Mouse (Mus musculus) liver, embryonic 16.5 days (tissue): ENCODE measurements at regions not wholly inside any gene's neighbourhood (a gene's known extent, or its start where the extent isn't known, plus 50 kb on each side); places are given as distances from the start of the nearest gene placed in this dataset.

Experiments
- ATAC-seq: fragments of 200-750 bp; cut with Nextera tagmentation; 2 replicates; pipeline ENCODE4 v1.8.0; 2017; ENCODE audit warnings: low read depth, mild to moderate bottlenecking, moderate number of reproducible peaks, moderate library complexity
- H3K27ac ChIP-seq: fragments of 300-500 bp; sonication (generic); 2 replicates; pipeline ENCODE4 v1.5.1; 2014; ENCODE audit warnings: mild to moderate bottlenecking, low read length
- H3K27me3 ChIP-seq: fragments of 300-500 bp; sonication (generic); 2 replicates; pipeline ENCODE4 v1.6.1; 2014; ENCODE audit warnings: low read depth, low read length, mixed read lengths; ENCODE audit not compliant: control insufficient read depth, insufficient read depth
- H3K36me3 ChIP-seq: fragments of 300-500 bp; sonication (generic); 2 replicates; pipeline ENCODE4 v1.6.1; 2014; ENCODE audit warnings: mild to moderate bottlenecking; ENCODE audit not compliant: control insufficient read depth, insufficient read depth
- H3K4me1 ChIP-seq: fragments of 300-500 bp; sonication (generic); 2 replicates; pipeline ENCODE4 v1.6.1; 2014; ENCODE audit warnings: low read depth, low read length, mixed read lengths; ENCODE audit not compliant: control insufficient read depth
- H3K4me2 ChIP-seq: fragments of 300-500 bp; sonication (generic); 2 replicates; pipeline ENCODE4 v1.6.1; 2014; ENCODE audit warnings: low read depth, low read length, mixed read lengths
- H3K4me3 ChIP-seq: fragments of 300-500 bp; sonication (generic); 2 replicates; pipeline ENCODE4 v1.5.1; 2014; ENCODE audit warnings: low read depth, mild to moderate bottlenecking, low read length
- H3K9ac ChIP-seq: fragments of 300-500 bp; sonication (generic); 2 replicates; pipeline ENCODE4 v1.6.1; 2014; ENCODE audit warnings: low read depth, low read length
- H3K9me3 ChIP-seq: fragments of 300-500 bp; sonication (generic); replicated peaks from 2 replicates; pipeline ENCODE4 v1.6.1; 2016; ENCODE audit warnings: low read length; ENCODE audit not compliant: control insufficient read depth
- WGBS: fragments of 180-500 bp; shearing (Covaris S2); extraction: QIAGEN DNeasy Blood & Tissue Kit; methylation state at CpG from one replicate; pipeline ENCODE4 v1.1.7; 2014; ENCODE audit not compliant: insufficient replicate concordance; 5-methylcytosine and 5-hydroxymethylcytosine counted together

DNA sequence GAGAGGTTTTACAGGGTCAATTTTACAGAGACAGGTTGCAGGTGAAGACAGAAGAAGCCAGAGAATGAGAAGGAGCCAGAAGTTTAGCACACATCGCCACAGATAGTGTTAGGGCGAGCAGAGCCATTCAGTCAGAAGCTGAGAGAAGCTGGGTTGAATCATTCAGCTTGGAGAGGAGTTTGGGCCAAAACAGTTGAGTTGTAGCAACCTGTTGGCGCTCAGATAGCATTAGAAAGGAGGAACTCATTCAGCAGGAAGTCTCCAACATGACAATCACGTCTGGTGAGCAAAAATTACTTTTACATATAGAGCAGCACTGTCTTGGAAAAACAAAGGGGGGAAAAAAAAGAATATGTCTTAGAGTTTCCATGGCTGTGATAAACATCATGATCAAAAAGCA is 53.2 kb downstream of the Fam43a start:
- H3K36me3 ChIP-seq, result no peaks in the 10 kb centered on the region
- H3K27me3 ChIP-seq, result no peaks in the 10 kb centered on the region
- WGBS, result 25% methylated on average over 4 of the region's 4 CpGs
- ATAC-seq, result no peak
- H3K9ac ChIP-seq, result no peak overlapping the region
- no peak overlapping the region for H3K27ac ChIP-seq
- H3K9me3 ChIP-seq, result no peaks in the 10 kb centered on the region
- H3K4me1 ChIP-seq, result no peaks in the 10 kb centered on the region
- no peak overlapping the region for H3K4me3 ChIP-seq
- H3K4me2 ChIP-seq, result no peak overlapping the region

GRCm38 (mm10) chr16:30653806-30654205 is 54.3 kb downstream of the Fam43a start:
- no peak overlapping the region for H3K27ac ChIP-seq
- 59% methylated on average over 5 of the region's 5 CpGs for WGBS
- no peak overlapping the region for H3K9ac ChIP-seq
- no peak overlapping the region for H3K4me2 ChIP-seq
- H3K4me1 ChIP-seq, result no peaks in the 10 kb centered on the region
- ATAC-seq, result no peak
- no peaks in the 10 kb centered on the region for H3K36me3 ChIP-seq
- H3K4me3 ChIP-seq, result no peak overlapping the region
- no peaks in the 10 kb centered on the region for H3K9me3 ChIP-seq
- no peaks in the 10 kb centered on the region for H3K27me3 ChIP-seq

GRCm38 (mm10) chr16:30654226-30654625 is 54.7 kb downstream of the Fam43a start:
- no peaks in the 10 kb centered on the region for H3K4me1 ChIP-seq
- H3K4me3 ChIP-seq, result no peak overlapping the region
- 62% methylated on average over 9 of the region's 9 CpGs for WGBS
- no peak for ATAC-seq
- no peaks in the 10 kb centered on the region for H3K27me3 ChIP-seq
- H3K4me2 ChIP-seq, result no peak overlapping the region
- no peaks in the 10 kb centered on the region for H3K9me3 ChIP-seq
- H3K27ac ChIP-seq, result no peak overlapping the region
- no peak overlapping the region for H3K9ac ChIP-seq
- no peaks in the 10 kb centered on the region for H3K36me3 ChIP-seq

GRCm38 (mm10) chr16:30655798-30656221 is 56.3 kb downstream of the Fam43a start:
- no peaks in the 10 kb centered on the region for H3K9me3 ChIP-seq
- no peak overlapping the region for H3K27ac ChIP-seq
- no peaks in the 10 kb centered on the region for H3K27me3 ChIP-seq
- H3K4me3 ChIP-seq, result no peak overlapping the region
- 57% methylated on average over 5 of the region's 5 CpGs for WGBS
- no peaks in the 10 kb centered on the region for H3K36me3 ChIP-seq
- no peak overlapping the region for H3K4me2 ChIP-seq
- H3K4me1 ChIP-seq, result no peaks in the 10 kb centered on the region
- ATAC-seq, result no peak
- no peak overlapping the region for H3K9ac ChIP-seq

DNA sequence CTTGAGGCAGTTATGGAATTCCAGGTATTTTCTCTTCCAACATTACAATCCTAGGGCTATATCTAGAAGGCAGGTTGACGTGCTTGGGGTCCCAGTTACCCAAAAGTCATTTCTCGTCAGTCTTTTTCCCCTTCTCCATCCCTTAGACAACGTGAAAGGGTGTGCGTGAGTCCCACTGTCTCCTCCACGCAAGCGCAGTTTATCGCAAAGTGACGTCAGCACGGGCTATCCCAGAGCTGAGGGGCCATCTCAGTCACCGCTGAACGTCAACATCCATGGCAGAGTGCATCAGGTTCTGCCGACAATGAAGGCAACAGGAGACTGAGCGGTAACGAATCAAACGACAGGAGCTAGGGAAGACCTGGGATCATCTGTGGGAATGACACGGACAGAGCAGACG is 57.4 kb downstream of the Fam43a start:
- H3K9me3 ChIP-seq, result no peaks in the 10 kb centered on the region
- no peaks in the 10 kb centered on the region for H3K4me1 ChIP-seq
- no peak overlapping the region for H3K4me3 ChIP-seq
- WGBS, result 77% methylated on average over 17 of the region's 17 CpGs
- no peak for ATAC-seq
- no peak overlapping the region for H3K27ac ChIP-seq
- no peaks in the 10 kb centered on the region for H3K27me3 ChIP-seq
- no peak overlapping the region for H3K9ac ChIP-seq
- no peak overlapping the region for H3K4me2 ChIP-seq
- H3K36me3 ChIP-seq, result no peaks in the 10 kb centered on the region

GRCm38 (mm10) chr16:30658921-30659320 is 59.4 kb downstream of the Fam43a start:
- Histone ChIP-seq H3K9ac (no peak overlapping the region), H3K9me3 (no peaks in the 10 kb centered on the region), H3K4me3 (no peak overlapping the region), H3K27me3 (no peaks in the 10 kb centered on the region), H3K4me1 (no peaks in the 10 kb centered on the region), H3K36me3 (no peaks in the 10 kb centered on the region), H3K4me2 (no peak overlapping the region), H3K27ac (no peak overlapping the region)
- WGBS, result 64% methylated on average over 4 of the region's 4 CpGs
- no peak for ATAC-seq

DNA sequence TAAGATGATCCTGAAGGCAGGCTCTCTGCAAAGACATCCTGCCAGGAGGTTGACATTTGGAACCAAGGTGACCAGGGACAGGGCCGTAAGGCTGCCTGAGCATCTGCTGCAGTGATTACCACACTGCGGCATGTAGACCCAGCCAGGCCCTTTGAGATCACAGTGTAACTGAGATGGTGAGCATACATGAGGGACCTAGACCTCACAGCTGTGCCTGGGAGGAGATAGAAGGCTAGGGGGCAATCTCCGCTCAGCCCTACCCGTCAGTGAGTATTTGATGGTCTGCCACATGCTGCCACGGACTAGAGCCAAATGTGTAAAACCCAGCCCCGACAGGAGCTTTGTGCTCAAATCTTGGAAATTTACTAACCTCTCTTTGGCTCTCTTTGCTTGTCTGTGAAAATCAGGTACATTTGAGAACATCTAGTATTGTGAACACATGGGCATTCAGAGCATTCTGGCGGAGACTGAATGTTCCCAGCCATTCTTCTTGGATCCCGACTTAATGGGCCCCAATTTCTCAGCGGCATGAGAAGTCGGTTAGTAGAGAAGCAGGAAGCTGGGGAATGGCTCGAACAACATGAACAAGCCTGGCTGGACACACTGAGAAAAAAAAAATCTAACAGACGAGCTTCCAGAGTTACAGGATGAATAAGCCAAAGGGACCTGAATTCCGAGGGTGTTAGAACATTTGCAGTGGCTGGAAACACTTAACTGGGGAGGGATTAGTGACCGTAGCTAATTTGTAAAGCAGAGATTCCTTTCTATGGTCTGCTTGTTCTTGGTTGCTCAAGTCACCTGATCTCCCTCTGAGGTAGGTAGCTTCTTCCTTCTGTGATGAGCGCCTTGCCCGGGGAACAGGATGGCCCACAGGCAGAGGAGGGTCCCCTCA is 61.8 kb downstream of the Fam43a start:
- H3K4me2 ChIP-seq, result no peak overlapping the region
- H3K9ac ChIP-seq, result no peak overlapping the region
- H3K4me3 ChIP-seq, result no peak overlapping the region
- H3K27me3 ChIP-seq, result no peaks in the 10 kb centered on the region
- 69% methylated on average over 16 of the region's 16 CpGs for WGBS
- H3K4me1 ChIP-seq, result no peaks in the 10 kb centered on the region
- no peaks in the 10 kb centered on the region for H3K9me3 ChIP-seq
- no peak for ATAC-seq
- no peak overlapping the region for H3K27ac ChIP-seq
- no peaks in the 10 kb centered on the region for H3K36me3 ChIP-seq

DNA sequence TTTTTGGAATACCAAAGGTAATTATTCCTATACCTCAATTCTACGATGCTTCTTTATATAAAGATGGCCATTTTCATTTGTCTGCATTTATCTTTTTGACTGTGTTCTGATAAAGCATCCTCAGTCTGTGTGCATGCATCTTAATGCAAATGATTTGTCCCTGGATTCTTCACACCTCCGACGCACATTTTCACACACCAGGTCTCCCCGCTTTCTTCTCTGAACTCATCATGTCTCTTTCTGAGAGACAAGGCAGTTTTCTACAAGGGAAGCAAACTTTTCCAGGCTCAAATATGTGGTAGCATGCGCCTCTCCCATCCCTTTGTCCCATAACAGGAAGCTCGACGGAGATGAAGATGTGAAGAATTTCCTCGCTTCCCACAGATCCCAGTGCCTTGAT is 63.5 kb downstream of the Fam43a start:
- no peaks in the 10 kb centered on the region for H3K4me1 ChIP-seq
- no peaks in the 10 kb centered on the region for H3K27me3 ChIP-seq
- H3K36me3 ChIP-seq, result no peaks in the 10 kb centered on the region
- no peak overlapping the region for H3K4me3 ChIP-seq
- no peak overlapping the region for H3K27ac ChIP-seq
- no peak overlapping the region for H3K4me2 ChIP-seq
- WGBS, result 60% methylated on average over 8 of the region's 8 CpGs
- no peaks in the 10 kb centered on the region for H3K9me3 ChIP-seq
- H3K9ac ChIP-seq, result no peak overlapping the region
- no peak for ATAC-seq

- no peak overlapping the region for H3K27ac ChIP-seq
Measured at GRCm38 (mm10) chr16:30663971-30664370, 64.4 kb downstream of the Fam43a start.

More at GRCm38 (mm10) chr16:30663971-30664370, 64.4 kb downstream of the Fam43a start:
- Histone ChIP-seq H3K4me2 (no peak overlapping the region), H3K36me3 (no peaks in the 10 kb centered on the region), H3K4me3 (no peak overlapping the region), H3K27me3 (no peaks in the 10 kb centered on the region), H3K4me1 (no peaks in the 10 kb centered on the region), H3K9ac (no peak overlapping the region), H3K9me3 (no peaks in the 10 kb centered on the region)
- 60% methylated on average over 3 of the region's 3 CpGs for WGBS
- ATAC-seq, result no peak
